Mouse (Mus musculus) c-Kit-negative CD71-positive TER-119-positive erythroid progenitor cells, embryonic 14.5 days (primary cell): ENCODE results near the gene Ror1.

Experiments
- DNase-seq: peaks from one replicate; pipeline ENCODE4 v3.0.0-alpha.2; 2013; ENCODE audit warnings: low read depth, low spot score

Gene Ror1

GRCm38 (mm10) chr4:100211331-100211730 is 115.7 kb downstream of the Ror1 start:
- no peak for DNase-seq

DNA sequence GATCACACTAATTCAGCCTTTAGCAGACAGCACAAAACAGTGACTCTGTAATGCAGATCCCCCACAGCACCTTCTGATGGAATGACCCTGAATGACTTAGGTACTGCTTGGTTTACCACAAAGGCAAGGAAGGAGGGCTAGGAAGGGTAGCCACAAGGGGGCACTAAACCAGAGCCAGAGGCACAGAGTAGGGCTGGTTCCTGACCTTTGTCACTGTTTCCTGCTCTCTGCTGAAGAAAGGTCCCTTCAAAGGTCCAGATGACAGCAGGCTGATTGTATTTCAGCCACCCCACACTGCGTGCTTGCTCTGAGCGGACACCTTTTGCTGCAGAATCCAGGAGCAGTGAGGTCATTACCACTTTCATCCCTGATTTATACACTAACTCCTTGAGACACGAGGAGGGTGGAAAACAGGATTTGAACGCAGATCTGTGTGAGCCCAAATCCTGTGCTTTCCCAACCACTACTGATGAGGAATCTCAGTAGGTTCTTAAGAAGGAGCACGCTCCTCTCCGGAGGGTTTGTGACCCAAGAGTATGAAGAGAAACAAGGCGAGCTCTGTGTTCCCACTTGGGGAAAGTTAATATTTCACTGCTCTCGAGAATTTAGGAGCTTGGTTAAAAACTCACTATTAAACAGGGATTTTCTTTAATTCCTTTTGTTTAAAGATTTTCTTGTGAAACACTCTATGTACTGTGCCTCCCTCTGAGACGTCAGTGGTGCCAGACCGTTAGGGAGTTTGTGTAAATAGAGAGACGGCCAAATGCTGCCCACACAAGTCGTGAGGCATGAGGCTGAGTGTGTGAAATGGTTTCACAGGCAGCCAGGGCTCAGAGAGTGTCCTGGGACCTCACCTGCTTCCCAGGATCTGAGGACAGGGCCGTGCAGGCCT is 119.0 kb downstream of the Ror1 start:
- DNase-seq = no peak

DNA sequence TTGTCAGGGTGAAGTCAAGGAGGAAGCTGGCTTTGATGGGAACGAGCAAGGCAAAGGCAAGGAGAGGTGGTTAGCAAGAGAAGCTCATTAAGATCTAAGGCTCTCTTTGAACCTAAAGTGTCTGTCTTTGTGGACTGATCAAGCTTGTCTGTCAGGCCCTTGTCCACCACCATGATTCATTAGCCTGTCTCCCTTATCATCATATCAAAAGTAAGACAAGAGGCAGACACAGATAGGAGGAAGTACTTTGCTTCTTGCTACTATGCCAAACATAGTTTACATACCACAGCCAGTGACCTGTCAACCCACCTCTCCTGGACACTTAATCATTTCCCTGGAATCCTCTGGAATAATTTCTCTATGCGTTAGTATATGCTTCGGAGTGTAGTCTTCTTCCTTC is 121.0 kb downstream of the Ror1 start:
- DNase-seq = no peak

GRCm38 (mm10) chr4:100219026-100219425 is 123.4 kb downstream of the Ror1 start:
- no peak for DNase-seq

- no peak for DNase-seq
Measured at GRCm38 (mm10) chr4:100219599-100219998, 124.0 kb downstream of the Ror1 start.

- no peak for DNase-seq
Measured at GRCm38 (mm10) chr4:100221978-100222737, 126.6 kb downstream of the Ror1 start.

- DNase-seq = no peak
Measured at GRCm38 (mm10) chr4:100223532-100223931, 127.9 kb downstream of the Ror1 start.

- DNase-seq = no peak
Measured at GRCm38 (mm10) chr4:100223965-100224364, 128.4 kb downstream of the Ror1 start.

- DNase-seq = no peak
Measured at GRCm38 (mm10) chr4:100226619-100227018, 131.0 kb downstream of the Ror1 start.

GRCm38 (mm10) chr4:100228106-100228505 is 132.5 kb downstream of the Ror1 start:
- DNase-seq = no peak

- no peak for DNase-seq
Measured at GRCm38 (mm10) chr4:100230245-100230644, 134.7 kb downstream of the Ror1 start.

DNA sequence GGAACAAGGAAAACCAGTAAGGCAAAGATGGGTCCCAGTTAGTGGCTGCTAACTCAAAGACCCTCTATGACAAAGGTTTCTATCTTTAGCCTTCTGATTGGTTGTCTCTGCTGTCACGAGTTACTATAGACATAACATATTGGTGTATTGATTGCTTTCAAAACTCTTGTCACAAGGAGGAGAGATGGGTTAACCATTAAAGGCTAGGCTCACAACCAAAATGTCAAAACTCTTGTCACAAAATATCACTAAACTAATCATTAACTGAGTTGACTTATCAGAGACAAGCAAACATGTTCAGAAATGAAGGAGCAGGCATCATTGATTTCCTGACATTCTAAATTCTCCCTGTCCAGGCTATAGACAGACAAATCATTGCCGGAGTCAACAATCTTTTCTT is 135.4 kb downstream of the Ror1 start:
- no peak for DNase-seq

DNA sequence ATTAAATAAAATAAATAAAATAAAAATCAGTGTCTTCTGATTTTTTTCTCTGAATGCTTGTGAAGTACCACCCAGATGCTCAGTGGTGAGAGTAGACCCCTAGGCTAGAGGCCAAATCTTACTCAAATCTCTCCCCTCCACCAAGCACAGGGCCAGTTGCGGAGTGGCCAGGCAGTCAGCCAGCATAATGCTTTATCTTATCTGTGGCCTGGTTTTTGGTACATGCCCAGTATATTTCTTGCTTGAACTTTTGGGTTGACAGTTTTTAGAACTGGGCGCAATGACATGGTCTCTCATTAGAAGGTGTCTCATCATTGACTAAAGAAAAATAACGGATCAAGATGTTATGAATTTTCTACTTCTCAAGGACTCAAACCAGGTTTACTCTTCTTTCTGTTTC is 136.3 kb downstream of the Ror1 start:
- no peak for DNase-seq

GRCm38 (mm10) chr4:100232541-100232940 is 136.9 kb downstream of the Ror1 start:
- DNase-seq = no peak

DNA sequence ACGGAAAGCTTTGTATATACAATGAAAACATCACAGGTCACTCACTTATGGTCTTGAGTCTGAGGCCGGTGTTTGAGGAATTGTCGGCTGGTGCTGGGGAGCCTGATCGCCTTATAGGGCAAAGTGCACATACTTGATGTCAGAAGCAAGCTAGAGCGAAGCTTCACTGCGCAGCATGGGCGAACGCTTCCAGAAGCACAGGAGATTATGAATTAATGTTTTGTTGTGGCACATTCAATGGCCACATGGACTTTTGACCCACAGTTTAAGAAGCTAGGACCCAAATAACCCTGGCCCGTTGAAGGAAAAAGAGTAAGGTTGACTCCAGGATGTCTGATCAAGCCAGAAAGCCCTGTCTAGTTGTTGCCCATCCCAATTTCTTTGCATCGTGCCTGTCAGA is 138.2 kb downstream of the Ror1 start:
- no peak for DNase-seq

- no peak for DNase-seq
Measured at GRCm38 (mm10) chr4:100236339-100236738, 140.7 kb downstream of the Ror1 start.

- DNase-seq = no peak
Measured at GRCm38 (mm10) chr4:100242061-100242756, 146.6 kb downstream of the Ror1 start.

- DNase-seq = no peak
Measured at GRCm38 (mm10) chr4:100244250-100244649, 148.7 kb downstream of the Ror1 start.

DNA sequence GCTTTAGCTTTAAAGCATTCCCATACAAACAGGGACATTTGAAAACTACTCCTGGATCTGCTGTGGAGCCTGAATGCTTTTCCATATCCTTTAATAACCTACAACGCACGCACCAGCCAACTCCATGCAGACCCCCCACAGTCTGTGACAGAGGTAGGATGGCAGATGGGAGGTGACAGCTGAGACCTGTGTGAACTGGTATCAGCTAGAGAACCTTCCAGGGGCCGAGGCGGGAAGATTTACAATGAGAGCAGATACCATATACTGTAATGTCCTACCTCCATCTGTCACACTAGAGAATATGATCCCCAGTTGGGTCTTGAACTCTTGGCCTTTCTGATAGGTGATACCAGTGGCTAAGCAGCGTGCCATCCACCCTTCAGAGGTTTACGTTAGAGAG is 149.1 kb downstream of the Ror1 start:
- no peak for DNase-seq

- DNase-seq = no peak
Measured at GRCm38 (mm10) chr4:100247826-100248225, 152.2 kb downstream of the Ror1 start.

GRCm38 (mm10) chr4:100248273-100248672 is 152.7 kb downstream of the Ror1 start:
- DNase-seq = no peak

GRCm38 (mm10) chr4:100251270-100251669 is 155.7 kb downstream of the Ror1 start:
- no peak for DNase-seq
